Mouse (Mus musculus) olfactory bulb, adult 2 months (tissue): ENCODE data around the gene Enpp5.

Experiments
- CTCF ChIP-seq: fragments of 200-500 bp; IDR thresholded peaks from 2 replicates; pipeline ENCODE4 v1.5.1; 2012; ENCODE audit warnings: low read depth, mild to moderate bottlenecking, low read length, moderate library complexity; ENCODE audit not compliant: insufficient read depth
- POLR2A ChIP-seq: fragments of 200-500 bp; IDR thresholded peaks from 2 replicates; pipeline ENCODE4 v1.6.1; 2012; ENCODE audit warnings: mild to moderate bottlenecking, low read depth, low read length, moderate library complexity; ENCODE audit not compliant: insufficient read depth

DNA sequence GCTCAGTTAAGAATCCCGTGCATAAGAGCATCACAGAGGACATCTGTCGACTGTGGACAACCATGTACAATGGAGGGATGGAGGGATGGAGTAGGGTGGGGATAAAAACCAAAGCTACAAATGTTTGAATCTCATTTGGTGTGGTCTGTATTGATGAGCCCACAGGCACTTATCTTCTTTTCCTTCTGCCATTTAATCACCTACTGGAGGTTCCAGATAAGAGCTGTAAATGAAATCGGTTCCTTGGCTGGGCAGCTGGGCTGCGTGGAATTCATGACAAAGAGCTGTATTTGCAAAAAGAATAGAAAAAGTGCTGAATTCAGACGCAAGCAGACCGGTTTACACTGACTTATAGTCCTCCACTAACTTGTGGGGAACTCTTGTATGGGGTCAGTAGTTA, 55.5 kb downstream of the Enpp5 start:
- no peak for TF ChIP-seq POLR2A
- no peak for TF ChIP-seq CTCF
